Mouse (Mus musculus) stomach, postnatal 0 days (tissue): Measurements from ENCODE around the gene Znrf4.
A peak's percentile ranks its signal among the peaks of the same experiment; 100 is the strongest.

Experiments used
- CTCF ChIP-seq: IDR thresholded peaks from 2 replicates; pipeline ENCODE4 v1.5.1; 2016; ENCODE audit warnings: antibody characterized with exemption, low read depth, mild to moderate bottlenecking, moderate library complexity
- EP300 ChIP-seq: optimal IDR thresholded peaks from 2 replicates; pipeline ENCODE3; 2016; ENCODE audit warnings: antibody characterized with exemption

GRCm38 (mm10) chr17:56537912-56538311, 25.7 kb upstream of the Znrf4 start:
- TF ChIP-seq CTCF (peak; percentile 44), EP300 (no peak)
